Mouse (Mus musculus) forebrain, embryonic 10.5 days (tissue): ENCODE data around the gene Obscn. TPM values are rescaled to one million over a fixed set of nuclear protein-coding genes. Genes with fewer than 3 reads are reported as not detected.

Source experiments
- DNase-seq: peaks from one replicate; pipeline ENCODE4 v3.0.0-alpha.2; 2017; ENCODE audit warnings: low spot score; ENCODE audit errors: extremely low spot score
- H3K27ac ChIP-seq: fragments of 300-500 bp; sonication (generic); 2 replicates; pipeline ENCODE4 v1.5.1; 2016; ENCODE audit warnings: mild to moderate bottlenecking
- H3K27me3 ChIP-seq: fragments of 300-500 bp; sonication (generic); 2 replicates; pipeline ENCODE4 v1.6.1; 2016; ENCODE audit warnings: mild to moderate bottlenecking; ENCODE audit not compliant: poor library complexity, severe bottlenecking
- H3K36me3 ChIP-seq: fragments of 300-500 bp; sonication (generic); replicated peaks from 2 replicates; pipeline ENCODE4 v1.6.1; 2016; ENCODE audit warnings: mild to moderate bottlenecking, moderate library complexity
- H3K4me1 ChIP-seq: fragments of 300-500 bp; sonication (generic); 2 replicates; pipeline ENCODE4 v1.6.1; 2016
- H3K4me3 ChIP-seq: fragments of 300-500 bp; sonication (generic); 2 replicates; pipeline ENCODE4 v1.5.1; 2016; ENCODE audit warnings: mild to moderate bottlenecking, moderate library complexity
- H3K9me3 ChIP-seq: fragments of 300-500 bp; sonication (generic); 2 replicates; pipeline ENCODE4 v1.6.1; 2016; ENCODE audit warnings: mild to moderate bottlenecking, moderate library complexity
- WGBS: fragments of 180-500 bp; shearing (Covaris S2); methylation state at CpG from one replicate; pipeline ENCODE4 v1.1.7; 2016; 5-methylcytosine and 5-hydroxymethylcytosine counted together
- polyA plus RNA-seq: library from polyadenylated mRNA; unstranded; fragments of >200 nt; fragmentation: Nextera tagmentation; extraction: Ambion mirVana; gene quantifications from 2 replicates; pipeline ENCODE4 v1.2.1, GENCODE M21; 2016

Gene Obscn
- polyA plus RNA-seq, 1 experiment from 2014 or later = 0.01 TPM

DNA sequence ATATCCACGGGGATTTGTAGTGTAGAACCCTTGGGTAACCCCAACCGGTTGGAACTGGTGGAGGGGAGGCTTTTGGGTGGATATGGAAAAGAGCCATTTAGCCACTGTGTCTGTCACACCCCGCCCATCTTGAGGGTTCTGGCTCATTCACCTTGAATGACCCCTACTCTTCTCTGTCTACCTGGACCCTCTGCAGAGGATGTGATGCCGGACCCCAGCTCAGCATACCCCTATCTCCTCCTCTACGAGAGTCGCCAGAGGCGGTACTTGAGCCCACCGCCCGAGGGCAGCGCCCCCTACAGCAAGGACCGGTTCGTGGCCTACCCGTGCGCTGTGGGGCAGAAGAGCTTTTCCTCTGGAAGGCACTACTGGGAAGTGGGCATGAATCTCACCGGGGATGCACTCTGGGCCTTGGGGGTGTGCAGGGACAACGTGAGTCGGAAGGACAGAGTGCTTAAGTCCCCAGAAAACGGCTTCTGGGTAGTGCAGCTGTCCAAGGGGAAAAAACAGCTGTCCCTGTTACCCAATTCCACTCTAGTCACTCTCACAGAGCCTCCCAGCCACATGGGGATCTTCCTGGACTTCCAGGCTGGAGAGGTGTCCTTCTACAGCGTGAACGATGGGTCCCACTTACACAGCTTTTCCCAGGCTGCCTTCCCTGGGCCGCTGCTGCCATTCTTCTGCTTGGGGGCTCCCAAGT, 165.2 kb downstream of the Obscn start:
- Histone ChIP-seq H3K36me3 (peaks cover 76% of the 10 kb centered on the region), H3K4me3 (no peak overlapping the region), H3K27ac (no peak overlapping the region), H3K4me1 (peaks cover 7% of the 10 kb centered on the region), H3K27me3 (no peaks in the 10 kb centered on the region), H3K9me3 (no peaks in the 10 kb centered on the region)
- 93% methylated on average over 21 of the region's 21 CpGs for WGBS
- no peak for DNase-seq

GRCm38 (mm10) chr11:58969659-58970058, 166.5 kb downstream of the Obscn start:
- Histone ChIP-seq H3K36me3 (peaks cover 65% of the 10 kb centered on the region), H3K4me1 (peaks cover 8% of the 10 kb centered on the region), H3K9me3 (no peaks in the 10 kb centered on the region), H3K27me3 (no peaks in the 10 kb centered on the region), H3K27ac (no peak overlapping the region), H3K4me3 (no peak overlapping the region)
- no peak for DNase-seq
- 83% methylated on average over 6 of the region's 6 CpGs for WGBS

GRCm38 (mm10) chr11:58969027-58969426, 167.2 kb downstream of the Obscn start:
- no peak overlapping the region for H3K4me3 ChIP-seq
- peaks cover 59% of the 10 kb centered on the region for H3K36me3 ChIP-seq
- no peak overlapping the region for H3K27ac ChIP-seq
- no peaks in the 10 kb centered on the region for H3K27me3 ChIP-seq
- H3K4me1 ChIP-seq = peaks cover 9% of the 10 kb centered on the region
- DNase-seq = no peak
- no peaks in the 10 kb centered on the region for H3K9me3 ChIP-seq
- WGBS = 87% methylated on average over 8 of the region's 8 CpGs

- H3K9me3 ChIP-seq = no peaks in the 10 kb centered on the region
- no peak overlapping the region for H3K27ac ChIP-seq
- no peak overlapping the region for H3K4me3 ChIP-seq
- DNase-seq = no peak
- 84% methylated on average over 7 of the region's 7 CpGs for WGBS
- no peaks in the 10 kb centered on the region for H3K27me3 ChIP-seq
- peaks cover 11% of the 10 kb centered on the region for H3K4me1 ChIP-seq
- H3K36me3 ChIP-seq = peaks cover 54% of the 10 kb centered on the region
Observed at GRCm38 (mm10) chr11:58968551-58968950, 167.7 kb downstream of the Obscn start.

GRCm38 (mm10) chr11:58967346-58967745, 168.9 kb downstream of the Obscn start:
- no peak overlapping the region for H3K27ac ChIP-seq
- H3K36me3 ChIP-seq = peaks cover 50% of the 10 kb centered on the region
- H3K4me1 ChIP-seq = peaks cover 13% of the 10 kb centered on the region
- no peaks in the 10 kb centered on the region for H3K9me3 ChIP-seq
- H3K4me3 ChIP-seq = no peak overlapping the region
- DNase-seq = no peak
- WGBS = 98% methylated on average over 1 of the region's 1 CpGs
- H3K27me3 ChIP-seq = peaks cover 10% of the 10 kb centered on the region

GRCm38 (mm10) chr11:58965001-58965760, 171.0 kb downstream of the Obscn start:
- DNase-seq = no peak
- Histone ChIP-seq H3K27me3 (peaks cover 29% of the 10 kb centered on the region), H3K9me3 (peaks cover 7% of the 10 kb centered on the region), H3K27ac (no peak overlapping the region), H3K36me3 (peaks cover 28% of the 10 kb centered on the region), H3K4me3 (no peak overlapping the region; the same call in 1 of the 2 replicates), H3K4me1 (peaks cover 16% of the 10 kb centered on the region)
- 61% methylated on average over 12 of the region's 12 CpGs for WGBS

DNA sequence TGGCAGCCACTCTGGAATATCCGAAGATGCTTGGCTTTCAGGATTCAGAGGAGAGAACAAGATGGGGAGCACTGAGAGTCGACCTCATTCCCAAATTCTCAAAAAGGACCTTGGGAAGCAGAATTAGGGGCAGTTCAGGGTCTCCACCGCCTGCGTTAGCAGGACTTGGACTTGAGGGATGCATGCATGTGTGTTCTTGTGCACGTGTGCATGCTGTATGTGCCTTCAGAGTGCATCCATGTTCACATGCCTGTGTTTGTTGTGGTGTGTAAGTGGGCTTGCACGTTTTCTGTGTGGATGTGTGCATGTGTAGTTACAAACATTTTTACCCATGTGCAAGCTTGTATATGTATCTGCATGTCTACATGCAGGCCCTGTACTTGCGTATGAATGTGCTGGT, 172.0 kb downstream of the Obscn start:
- Histone ChIP-seq H3K4me1 (peaks cover 26% of the 10 kb centered on the region), H3K27me3 (peaks cover 32% of the 10 kb centered on the region), H3K4me3 (no peak overlapping the region), H3K36me3 (peaks cover 19% of the 10 kb centered on the region), H3K27ac (no peak overlapping the region), H3K9me3 (peaks cover 7% of the 10 kb centered on the region)
- DNase-seq = no peak
- 85% methylated on average over 7 of the region's 7 CpGs for WGBS

DNA sequence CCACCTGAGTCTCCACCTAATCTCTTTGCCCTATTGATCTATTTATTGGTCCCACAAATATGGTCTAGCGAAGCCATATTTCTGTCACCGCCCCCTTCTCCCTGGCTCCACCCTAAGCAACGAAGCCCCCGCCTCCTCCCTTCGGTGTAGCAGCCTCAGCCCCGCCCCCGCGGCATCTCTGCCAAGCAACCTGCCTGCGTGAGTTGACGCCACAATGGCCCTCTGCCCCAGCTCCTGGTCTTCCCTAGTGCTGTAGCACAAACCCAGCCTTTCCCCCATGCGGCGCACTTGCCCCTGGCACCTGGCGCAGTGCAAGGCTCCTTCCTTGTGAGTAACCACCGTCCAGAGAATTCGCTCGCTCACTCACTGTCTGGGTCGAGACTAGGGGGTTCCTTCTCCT, 172.7 kb downstream of the Obscn start:
- no peak overlapping the region for H3K27ac ChIP-seq
- H3K4me3 ChIP-seq = no peak overlapping the region
- H3K36me3 ChIP-seq = peaks cover 12% of the 10 kb centered on the region
- H3K27me3 ChIP-seq = peaks cover 38% of the 10 kb centered on the region
- peaks cover 30% of the 10 kb centered on the region for H3K4me1 ChIP-seq
- no peak for DNase-seq
- peaks cover 7% of the 10 kb centered on the region for H3K9me3 ChIP-seq
- WGBS = 39% methylated on average over 17 of the region's 17 CpGs

DNA sequence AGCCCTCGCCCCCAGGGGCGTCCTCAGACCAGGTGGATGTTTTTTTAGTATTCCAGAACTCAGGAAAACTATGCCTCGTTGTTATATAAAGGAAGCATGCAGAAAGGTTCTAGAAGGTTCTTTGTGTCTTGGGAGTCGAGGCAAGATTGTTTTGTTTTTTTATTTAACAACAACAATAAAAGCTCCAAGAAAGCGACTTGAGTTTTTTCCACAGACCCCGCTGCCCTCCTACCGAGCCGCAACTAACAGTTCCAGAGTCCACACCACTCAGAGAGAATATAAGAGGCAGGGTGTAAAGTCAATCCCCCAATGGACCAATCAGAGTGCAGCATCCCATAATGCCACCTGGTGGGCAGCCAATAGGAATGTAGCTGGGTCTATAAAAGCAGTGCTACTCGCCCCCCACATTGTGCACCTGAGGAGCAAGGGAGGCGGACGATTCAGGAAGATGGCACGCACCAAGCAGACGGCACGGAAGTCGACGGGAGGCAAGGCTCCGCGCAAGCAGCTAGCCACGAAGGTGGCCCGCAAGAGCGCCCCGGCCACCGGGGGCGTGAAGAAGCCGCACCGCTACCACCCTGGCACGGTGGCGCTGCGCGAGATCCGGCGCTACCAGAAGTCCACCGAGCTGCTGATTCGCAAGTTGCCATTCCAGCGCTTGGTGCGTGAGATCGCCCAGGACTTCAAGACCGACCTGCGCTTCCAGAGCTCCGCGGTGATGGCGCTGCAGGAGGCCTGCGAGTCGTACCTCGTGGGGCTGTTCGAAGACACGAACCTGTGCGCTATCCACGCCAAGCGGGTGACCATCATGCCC, 174.6 kb downstream of the Obscn start:
- peaks cover 13% of the 10 kb centered on the region for H3K36me3 ChIP-seq
- H3K4me3 ChIP-seq = peak overlapping the region; percentile 5; the same call in 1 of the 2 replicates
- H3K27ac ChIP-seq = no peak overlapping the region
- peaks cover 7% of the 10 kb centered on the region for H3K9me3 ChIP-seq
- DNase-seq = no peak
- WGBS = 69% methylated on average over 50 of the region's 50 CpGs
- peaks cover 57% of the 10 kb centered on the region for H3K27me3 ChIP-seq
- H3K4me1 ChIP-seq = peaks cover 44% of the 10 kb centered on the region

- Histone ChIP-seq H3K4me1 (peaks cover 52% of the 10 kb centered on the region), H3K4me3 (peak overlapping the region; percentile 62), H3K9me3 (peaks cover 7% of the 10 kb centered on the region), H3K36me3 (peaks cover 13% of the 10 kb centered on the region), H3K27me3 (peaks cover 57% of the 10 kb centered on the region), H3K27ac (peak overlapping the region; percentile 68)
- 3% methylated on average over 40 of the region's 40 CpGs for WGBS
- peak; percentile 82 for DNase-seq
Observed at GRCm38 (mm10) chr11:58959921-58960465, 176.2 kb downstream of the Obscn start.

GRCm38 (mm10) chr11:58959186-58959825, 176.9 kb downstream of the Obscn start:
- Histone ChIP-seq H3K4me3 (peak overlapping the region; percentile 62), H3K9me3 (peaks cover 7% of the 10 kb centered on the region), H3K36me3 (peaks cover 13% of the 10 kb centered on the region), H3K27me3 (peaks cover 57% of the 10 kb centered on the region), H3K4me1 (peaks cover 47% of the 10 kb centered on the region), H3K27ac (peak overlapping the region; percentile 68; the same call in 1 of the 2 replicates)
- WGBS = 42% methylated on average over 15 of the region's 15 CpGs
- no peak for DNase-seq

DNA sequence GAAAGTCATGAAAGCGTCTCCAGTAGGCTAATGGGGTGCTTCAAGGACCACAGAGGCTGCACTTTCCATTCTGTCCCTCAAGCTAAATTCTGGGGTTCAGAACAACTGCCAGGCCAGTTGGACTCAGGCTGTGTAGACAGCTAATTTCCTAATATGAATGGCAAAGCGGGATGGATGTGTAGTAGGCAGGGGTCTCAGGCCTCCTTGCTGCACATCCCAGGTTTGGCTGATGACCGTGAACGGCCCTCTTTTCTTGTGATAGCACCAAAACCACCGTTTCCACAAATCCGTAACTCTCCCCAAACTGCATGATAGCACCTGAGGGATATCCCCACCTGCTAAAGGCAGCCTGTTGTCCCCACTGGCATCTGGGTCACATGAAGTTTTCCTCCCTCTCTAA, 177.7 kb downstream of the Obscn start:
- Histone ChIP-seq H3K9me3 (peaks cover 7% of the 10 kb centered on the region), H3K27me3 (peaks cover 57% of the 10 kb centered on the region), H3K36me3 (peaks cover 13% of the 10 kb centered on the region), H3K4me3 (no peak overlapping the region), H3K4me1 (peaks cover 50% of the 10 kb centered on the region), H3K27ac (no peak overlapping the region)
- DNase-seq = no peak
- WGBS = 89% methylated on average over 6 of the region's 6 CpGs
